In genomic region chr4:139823138-139823869, GRCm38 (mm10) we compare ENCODE assay signal across 11 mouse cellular contexts. TPM values are rescaled to one million over a fixed set of nuclear protein-coding genes. Genes with fewer than 3 reads are reported as not detected.
A peak's percentile ranks its signal among the peaks of the same experiment; 100 is the strongest.
DNase-seq lines count a peak whose midpoint lies in the region; ATAC-seq and TF ChIP-seq lines count a peak whose summit lies in the region.
"Had no signal": no experiment of that assay in that cellular context is flagged by ENCODE, and none has a peak within 500 bp of the region (broad histone marks: within the 10 kb centered on the region; RNA-seq: fewer than 3 reads in every experiment).

No protein-coding gene starts in this region.

- TF ChIP-seq CTCF in liver, postnatal 0 days (IDR thresholded peaks at IDR 0.05; ENCODE audit: low read depth) = no peak

- H3K4me2 ChIP-seq in forebrain, embryonic 12.5 days = peak overlapping the region; percentile 47
- H3K4me2 ChIP-seq in limb, embryonic 14.5 days (replicated peaks; ENCODE audit: low read depth, low read length, severe bottlenecking) = no peak overlapping the region
- H3K4me2 ChIP-seq in liver, postnatal 0 days (ENCODE audit: low read depth, low read length) = no peak overlapping the region

- no peak for TF ChIP-seq POLR2A in limb, embryonic 14.5 days (IDR thresholded peaks at IDR 0.05; ENCODE audit: borderline replicate concordance, extremely low read depth, insufficient read depth, insufficient read length)

- peak overlapping the region; percentile 20 for H3K4me3 ChIP-seq in forebrain, embryonic 12.5 days (replicated peaks)
- H3K4me3 ChIP-seq in limb, embryonic 14.5 days (replicated peaks; ENCODE audit: low read length) = 0 out of 2 replicates have a peak overlapping the region, but pooled peaks have one; percentile 7
- no peak overlapping the region for H3K4me3 ChIP-seq in liver, postnatal 0 days (ENCODE audit: low read depth, low read length)

- TF ChIP-seq EP300 in liver, postnatal 0 days (IDR thresholded peaks at IDR 0.05; ENCODE audit: low read depth) = no peak

- H3K4me1 ChIP-seq in forebrain, embryonic 12.5 days = peaks cover 87% of the 10 kb centered on the region
- peaks cover 2% of the 10 kb centered on the region; the same call in 1 of the 2 replicates for H3K4me1 ChIP-seq in limb, embryonic 14.5 days (ENCODE audit: control insufficient read depth, insufficient read depth, low read length)
- H3K4me1 ChIP-seq in liver, postnatal 0 days (ENCODE audit: insufficient read depth) = no peaks in the 10 kb centered on the region

- peak; percentile 59 for DNase-seq in thymus, postnatal 4 days
- DNase-seq in thymus, postnatal 10 days (ENCODE audit: low spot score in 2 of 2) = no peak
- DNase-seq in limb, embryonic 14.5 days (ENCODE audit: low spot score) = no peak
- DNase-seq in layer of hippocampus, postnatal 14 days (ENCODE audit: low spot score in 2 of 2) = no peak
- no peak for DNase-seq in liver, postnatal 0 days
- no peak for DNase-seq in layer of hippocampus, adult 9-11 months
- DNase-seq: liver had no signal

- ATAC-seq in forebrain, embryonic 12.5 days (ENCODE audit: low FRiP score) = no peak
- no peak for ATAC-seq in limb, embryonic 14.5 days (ENCODE audit: low FRiP score, low read depth)
- ATAC-seq in liver, postnatal 0 days = no peak
- ATAC-seq: inflammation-experienced regulatory T-cells, adult 6 months had no signal

- peaks cover 100% of the 10 kb centered on the region for H3K27me3 ChIP-seq in forebrain, embryonic 12.5 days
- peaks cover 96% of the 10 kb centered on the region for H3K27me3 ChIP-seq in limb, embryonic 14.5 days (ENCODE audit: control insufficient read depth, insufficient read depth, low read length)
- peaks cover 95% of the 10 kb centered on the region for H3K27me3 ChIP-seq in liver, postnatal 0 days (ENCODE audit: insufficient read depth, low read length)

- WGBS in forebrain, embryonic 12.5 days = under 1% methylated on average over 44 of the region's 44 CpGs
- WGBS in limb, embryonic 14.5 days = under 1% methylated on average over 44 of the region's 44 CpGs
- WGBS in liver, postnatal 0 days (ENCODE audit: insufficient replicate concordance) = 2% methylated on average over 44 of the region's 44 CpGs

- no peak overlapping the region for H3K27ac ChIP-seq in forebrain, embryonic 12.5 days
- H3K27ac ChIP-seq in limb, embryonic 14.5 days (replicated peaks; ENCODE audit: low read depth, low read length) = no peak overlapping the region
- no peak overlapping the region for H3K27ac ChIP-seq in liver, postnatal 0 days (ENCODE audit: low read depth)

- peak overlapping the region; percentile 21; the same call in 1 of the 2 replicates for H3K9ac ChIP-seq in forebrain, embryonic 12.5 days
- no peak overlapping the region for H3K9ac ChIP-seq in limb, embryonic 14.5 days (ENCODE audit: low read depth, low read length, severe bottlenecking)
- no peak overlapping the region for H3K9ac ChIP-seq in liver, postnatal 0 days (replicated peaks)

- no peaks in the 10 kb centered on the region for H3K9me3 ChIP-seq in forebrain, embryonic 12.5 days
- no peaks in the 10 kb centered on the region for H3K9me3 ChIP-seq in limb, embryonic 14.5 days (ENCODE audit: control insufficient read depth, low read length)
- no peaks in the 10 kb centered on the region for H3K9me3 ChIP-seq in liver, postnatal 0 days (ENCODE audit: low read length)

- no peaks in the 10 kb centered on the region for H3K36me3 ChIP-seq in forebrain, embryonic 12.5 days (replicated peaks)
- H3K36me3 ChIP-seq in limb, embryonic 14.5 days (ENCODE audit: control insufficient read depth, insufficient read depth, low read length) = no peaks in the 10 kb centered on the region
- no peaks in the 10 kb centered on the region for H3K36me3 ChIP-seq in liver, postnatal 0 days (replicated peaks; ENCODE audit: insufficient read depth, low read length)

RNA-seq across cellular contexts. Expression of gene Pax7, which starts 10.0 kb away (rescaled TPM):
- polyA plus RNA-seq in forebrain, embryonic 12.5 days (2016; fragmentation: Nextera tagmentation; extraction: Ambion mirVana) = 0.37 and 0.43 TPM in 2 replicates
- 4.7 and 7.0 TPM in 2 replicates for polyA plus RNA-seq in limb, embryonic 14.5 days (2012; rRNA removed)
- 1.0 and 1.9 TPM in 2 replicates for polyA plus RNA-seq in limb, embryonic 14.5 days (2014; fragmentation: Nextera tagmentation; extraction: Ambion mirVana)
- total RNA-seq in layer of hippocampus, postnatal 14 days (2021) = under 1 TPM in 1 of 2 experiments, not detected in 1; 0.07 TPM
- polyA plus RNA-seq in liver, postnatal 0 days (2015; fragmentation: Nextera tagmentation; extraction: Ambion mirVana) = not detected in 2 replicates
- total RNA-seq: megakaryocyte-erythroid progenitor cell, adult 5-6 weeks had no signal
- polyA plus RNA-seq: inflammation-experienced regulatory T-cells, adult 6 months; small intestine, adult 2 months had no signal
